Mouse (Mus musculus) neural tube, embryonic 14.5 days (tissue): ENCODE results near the gene Sowahb. TPM values are rescaled to one million over a fixed set of nuclear protein-coding genes. Genes with fewer than 3 reads are reported as not detected.

ENCODE experiments used
- ATAC-seq: fragments of 200-750 bp; cut with Nextera tagmentation; 2 replicates; pipeline ENCODE4 v1.8.0; 2017; ENCODE audit warnings: low read depth, mild to moderate bottlenecking, moderate TSS enrichment, moderate library complexity
- H3K27ac ChIP-seq: fragments of 300-500 bp; sonication (generic); 2 replicates; pipeline ENCODE4 v1.5.1; 2014; ENCODE audit warnings: low read depth, mild to moderate bottlenecking, control low read depth, low read length, moderate library complexity, mixed read lengths
- H3K27me3 ChIP-seq: fragments of 300-500 bp; sonication (generic); 2 replicates; pipeline ENCODE4 v1.6.1; 2014; ENCODE audit warnings: low read length; ENCODE audit not compliant: control insufficient read depth, insufficient read depth
- H3K36me3 ChIP-seq: fragments of 300-500 bp; sonication (generic); 2 replicates; pipeline ENCODE4 v1.6.1; 2014; ENCODE audit warnings: low read length, mixed read lengths; ENCODE audit not compliant: control insufficient read depth, insufficient read depth
- H3K4me1 ChIP-seq: fragments of 300-500 bp; sonication (generic); 2 replicates; pipeline ENCODE4 v1.6.1; 2014; ENCODE audit warnings: low read length; ENCODE audit not compliant: control insufficient read depth, insufficient read depth
- H3K4me2 ChIP-seq: fragments of 300-500 bp; sonication (generic); 2 replicates; pipeline ENCODE4 v1.6.1; 2014; ENCODE audit warnings: mild to moderate bottlenecking, low read depth, low read length, control low read depth
- H3K4me3 ChIP-seq: fragments of 300-500 bp; sonication (generic); 2 replicates; pipeline ENCODE4 v1.5.1; 2014; ENCODE audit warnings: low read depth, low read length, control low read depth, mixed read lengths
- H3K9ac ChIP-seq: fragments of 300-500 bp; sonication (generic); replicated peaks from 2 replicates; pipeline ENCODE4 v1.6.1; 2014; ENCODE audit warnings: low read depth, mild to moderate bottlenecking, control low read depth, low read length, mixed read lengths
- H3K9me3 ChIP-seq: fragments of 300-500 bp; sonication (generic); 2 replicates; pipeline ENCODE4 v1.6.1; 2016; ENCODE audit warnings: low read length; ENCODE audit not compliant: control insufficient read depth
- WGBS: fragments of 180-500 bp; shearing (Covaris S2); extraction: QIAGEN DNeasy Blood & Tissue Kit; methylation state at CpG from one replicate; pipeline ENCODE4 v1.1.7; 2014; 5-methylcytosine and 5-hydroxymethylcytosine counted together
- polyA plus RNA-seq: library from polyadenylated mRNA; unstranded; fragments of >200 nt; fragmentation: Nextera tagmentation; extraction: Ambion mirVana; gene quantifications from 2 replicates; pipeline ENCODE4 v1.2.1, GENCODE M21; 2014

The Sowahb gene
- polyA plus RNA-seq, 1 experiment from 2014 or later: not detected

GRCm38 (mm10) chr5:93045371-93045714, 521 bp upstream of the Sowahb start:
- ATAC-seq: no peak

GRCm38 (mm10) chr5:93043688-93044583, 886 bp downstream of the Sowahb start:
- 5% methylated on average over 60 of the region's 69 CpGs for WGBS
- peak; percentile 45; the same call in 1 of the 2 replicates for ATAC-seq

More at GRCm38 (mm10) chr5:93045371-93045714, 521 bp upstream of the Sowahb start:
- WGBS: 0% methylated on average over 18 of the region's 19 CpGs
- H3K4me3 ChIP-seq: peak overlapping the region; percentile 47
- peak overlapping the region; percentile 44; the same call in 1 of the 2 replicates for H3K9ac ChIP-seq
- H3K4me1 ChIP-seq: peaks cover 15% of the 10 kb centered on the region; the same call in 1 of the 2 replicates
- H3K36me3 ChIP-seq: no peaks in the 10 kb centered on the region
- no peaks in the 10 kb centered on the region for H3K9me3 ChIP-seq
- no peak overlapping the region for H3K27ac ChIP-seq
- peaks cover 49% of the 10 kb centered on the region for H3K27me3 ChIP-seq
- H3K4me2 ChIP-seq: peak overlapping the region; percentile 97

GRCm38 (mm10) chr5:93042831-93043687, 1.8 kb downstream of the Sowahb start:
- H3K4me3 ChIP-seq: no peak overlapping the region
- no peak for ATAC-seq
- H3K27me3 ChIP-seq: peaks cover 49% of the 10 kb centered on the region
- H3K9me3 ChIP-seq: no peaks in the 10 kb centered on the region
- no peaks in the 10 kb centered on the region for H3K36me3 ChIP-seq
- H3K4me2 ChIP-seq: no peak overlapping the region
- WGBS: 44% methylated on average over 18 of the region's 18 CpGs
- no peak overlapping the region for H3K9ac ChIP-seq
- H3K4me1 ChIP-seq: peaks cover 15% of the 10 kb centered on the region; the same call in 1 of the 2 replicates
- H3K27ac ChIP-seq: no peak overlapping the region

More at GRCm38 (mm10) chr5:93043688-93044583, 886 bp downstream of the Sowahb start:
- H3K4me2 ChIP-seq: peak overlapping the region; percentile 97
- no peaks in the 10 kb centered on the region for H3K36me3 ChIP-seq
- peak overlapping the region; percentile 47 for H3K4me3 ChIP-seq
- no peaks in the 10 kb centered on the region for H3K9me3 ChIP-seq
- no peak overlapping the region for H3K9ac ChIP-seq
- H3K4me1 ChIP-seq: peaks cover 15% of the 10 kb centered on the region; the same call in 1 of the 2 replicates
- H3K27ac ChIP-seq: no peak overlapping the region
- peaks cover 49% of the 10 kb centered on the region for H3K27me3 ChIP-seq

GRCm38 (mm10) chr5:93042031-93042430, 2.8 kb downstream of the Sowahb start:
- H3K27me3 ChIP-seq: peaks cover 44% of the 10 kb centered on the region
- no peak overlapping the region for H3K27ac ChIP-seq
- ATAC-seq: no peak
- H3K9me3 ChIP-seq: no peaks in the 10 kb centered on the region
- no peak overlapping the region for H3K9ac ChIP-seq
- H3K4me2 ChIP-seq: no peak overlapping the region
- H3K4me1 ChIP-seq: peaks cover 15% of the 10 kb centered on the region; the same call in 1 of the 2 replicates
- no peaks in the 10 kb centered on the region for H3K36me3 ChIP-seq
- WGBS: 56% methylated on average over 4 of the region's 4 CpGs
- no peak overlapping the region for H3K4me3 ChIP-seq

- Histone ChIP-seq H3K27me3 (peaks cover 40% of the 10 kb centered on the region), H3K4me1 (peaks cover 15% of the 10 kb centered on the region; the same call in 1 of the 2 replicates), H3K9me3 (no peaks in the 10 kb centered on the region), H3K9ac (no peak overlapping the region), H3K4me3 (no peak overlapping the region), H3K36me3 (no peaks in the 10 kb centered on the region), H3K27ac (no peak overlapping the region), H3K4me2 (no peak overlapping the region)
- 72% methylated on average over 3 of the region's 3 CpGs for WGBS
- no peak for ATAC-seq
These were observed 3.5 kb downstream of the Sowahb start for GRCm38 (mm10) chr5:93041276-93041675.

GRCm38 (mm10) chr5:93040095-93040494, 4.7 kb downstream of the Sowahb start:
- Histone ChIP-seq H3K4me1 (peaks cover 13% of the 10 kb centered on the region; the same call in 1 of the 2 replicates), H3K9me3 (no peaks in the 10 kb centered on the region), H3K27ac (no peak overlapping the region), H3K4me2 (no peak overlapping the region), H3K36me3 (no peaks in the 10 kb centered on the region), H3K4me3 (no peak overlapping the region), H3K27me3 (peaks cover 33% of the 10 kb centered on the region), H3K9ac (no peak overlapping the region)
- no peak for ATAC-seq
- 63% methylated on average over 5 of the region's 5 CpGs for WGBS

- no peaks in the 10 kb centered on the region for H3K36me3 ChIP-seq
- no peak overlapping the region for H3K9ac ChIP-seq
- 76% methylated on average over 7 of the region's 7 CpGs for WGBS
- no peaks in the 10 kb centered on the region for H3K27me3 ChIP-seq
- no peak for ATAC-seq
- no peak overlapping the region for H3K4me3 ChIP-seq
- no peak overlapping the region for H3K4me2 ChIP-seq
- no peak overlapping the region for H3K27ac ChIP-seq
- no peaks in the 10 kb centered on the region for H3K9me3 ChIP-seq
- H3K4me1 ChIP-seq: no peaks in the 10 kb centered on the region
These were observed 8.6 kb downstream of the Sowahb start for GRCm38 (mm10) chr5:93036254-93036653.

GRCm38 (mm10) chr5:93035285-93035684, 9.5 kb downstream of the Sowahb start:
- Histone ChIP-seq H3K9ac (no peak overlapping the region), H3K36me3 (no peaks in the 10 kb centered on the region), H3K4me3 (no peak overlapping the region), H3K4me2 (no peak overlapping the region), H3K9me3 (no peaks in the 10 kb centered on the region), H3K4me1 (no peaks in the 10 kb centered on the region), H3K27ac (no peak overlapping the region), H3K27me3 (no peaks in the 10 kb centered on the region)
- WGBS: 88% methylated on average over 1 of the region's 1 CpGs
- no peak for ATAC-seq
